10 mouse cellular contexts compared by ENCODE assay signal in the genomic region with DNA sequence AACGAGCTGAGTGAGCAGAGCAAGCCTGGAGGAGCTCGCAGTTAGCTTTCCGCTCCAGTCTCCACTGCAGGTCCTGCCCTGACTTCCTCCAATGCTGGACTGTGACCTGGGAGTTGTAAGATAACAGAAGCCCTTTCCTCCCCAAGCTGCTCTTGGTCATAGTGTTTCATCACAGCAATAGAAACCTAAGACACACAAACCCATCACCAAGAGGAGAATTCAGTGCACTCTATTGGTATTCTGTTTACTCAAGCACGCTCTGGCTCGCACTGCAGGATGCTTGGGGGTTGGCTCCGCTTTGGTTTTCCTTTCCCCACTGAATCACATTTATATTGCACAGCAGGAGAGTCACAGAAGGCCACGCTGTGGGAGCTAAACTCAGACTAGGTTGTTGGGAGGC. TPM values are rescaled to one million over a fixed set of nuclear protein-coding genes. Genes with fewer than 3 reads are reported as not detected.
A peak's percentile ranks its signal among the peaks of the same experiment; 100 is the strongest.
DNase-seq lines count a peak whose midpoint lies in the region; ATAC-seq and TF ChIP-seq lines count a peak whose summit lies in the region.
"Had no signal": no experiment of that assay in that cellular context is flagged by ENCODE, and none has a peak within 500 bp of the region (broad histone marks: within the 10 kb centered on the region; RNA-seq: fewer than 3 reads in every experiment).

No protein-coding gene starts in this region.

- H3K9ac ChIP-seq in hindbrain, embryonic 13.5 days = peak overlapping the region; percentile 19; the same call in 1 of the 2 replicates
- H3K9ac ChIP-seq in hindbrain, embryonic 12.5 days = no peak overlapping the region
- peak overlapping the region; percentile 41; the same call in 1 of the 2 replicates for H3K9ac ChIP-seq in liver, embryonic 14.5 days (replicated peaks)
- H3K9ac ChIP-seq: lung, embryonic 15.5 days; stomach, embryonic 15.5 days had no signal

- DNase-seq in brain, adult 2 months (ENCODE audit: low read depth, low spot score) = peak; percentile 67
- DNase-seq in kidney, adult 11 months = peak; percentile 9
- no peak for DNase-seq in liver, embryonic 14.5 days (ENCODE audit: low read depth in 3 of 3, low spot score in 3 of 3)
- no peak for DNase-seq in frontal cortex, postnatal 10 days (ENCODE audit: low spot score in 2 of 2)
- no peak for DNase-seq in testis, postnatal 14 days (ENCODE audit: low spot score)
- no peak for DNase-seq in gastrocnemius, postnatal 36 days

- no peak for ATAC-seq in hindbrain, embryonic 13.5 days (ENCODE audit: low FRiP score)
- no peak for ATAC-seq in hindbrain, embryonic 12.5 days (ENCODE audit: low FRiP score)
- no peak for ATAC-seq in liver, embryonic 14.5 days (ENCODE audit: insufficient read depth)

- TF ChIP-seq EP300 in liver, embryonic 14.5 days (IDR thresholded peaks at IDR 0.05; ENCODE audit: low read depth) = no peak

- TF ChIP-seq CTCF in liver, embryonic 14.5 days (IDR thresholded peaks at IDR 0.05; ENCODE audit: low read depth) = no peak

- no peak overlapping the region for H3K27ac ChIP-seq in hindbrain, embryonic 13.5 days
- H3K27ac ChIP-seq in hindbrain, embryonic 12.5 days = no peak overlapping the region
- no peak overlapping the region for H3K27ac ChIP-seq in liver, embryonic 14.5 days
- H3K27ac ChIP-seq: lung, embryonic 15.5 days; stomach, embryonic 15.5 days had no signal

- H3K36me3 ChIP-seq in hindbrain, embryonic 13.5 days = no peaks in the 10 kb centered on the region
- no peaks in the 10 kb centered on the region for H3K36me3 ChIP-seq in hindbrain, embryonic 12.5 days
- H3K36me3 ChIP-seq in liver, embryonic 14.5 days (replicated peaks; ENCODE audit: control insufficient read depth, insufficient read depth, low read depth) = no peaks in the 10 kb centered on the region
- H3K36me3 ChIP-seq: lung, embryonic 15.5 days; stomach, embryonic 15.5 days had no signal

- peak overlapping the region; percentile 9; the same call in 1 of the 2 replicates for H3K4me2 ChIP-seq in hindbrain, embryonic 13.5 days
- no peak overlapping the region for H3K4me2 ChIP-seq in hindbrain, embryonic 12.5 days (replicated peaks)
- peak overlapping the region; percentile 46 for H3K4me2 ChIP-seq in liver, embryonic 14.5 days (ENCODE audit: low read depth)
- H3K4me2 ChIP-seq: lung, embryonic 15.5 days; stomach, embryonic 15.5 days had no signal

- 36% methylated on average over 7 of the region's 7 CpGs for WGBS in hindbrain, embryonic 13.5 days
- 27% methylated on average over 7 of the region's 7 CpGs for WGBS in hindbrain, embryonic 12.5 days
- WGBS in liver, embryonic 14.5 days (ENCODE audit: insufficient replicate concordance) = 5% methylated on average over 7 of the region's 7 CpGs

- peaks cover 36% of the 10 kb centered on the region for H3K4me1 ChIP-seq in hindbrain, embryonic 13.5 days (replicated peaks)
- H3K4me1 ChIP-seq in hindbrain, embryonic 12.5 days = peaks cover 13% of the 10 kb centered on the region
- peaks cover 23 to 47% of the 10 kb centered on the region in 2 experiments for H3K4me1 ChIP-seq in liver, embryonic 14.5 days (replicated peaks; ENCODE audit: control insufficient read depth in 2 of 2, insufficient read depth in 2 of 2, low read length in 1 of 2)

- H3K4me3 ChIP-seq in hindbrain, embryonic 13.5 days = no peak overlapping the region
- no peak overlapping the region for H3K4me3 ChIP-seq in hindbrain, embryonic 12.5 days
- 0 out of 4 replicates have a peak overlapping the region, but pooled peaks of 1 of the 2 experiments have one; percentile 2 for H3K4me3 ChIP-seq in liver, embryonic 14.5 days (ENCODE audit: insufficient read depth in 1 of 2, low read depth in 2 of 2, low read length in 2 of 2)
- H3K4me3 ChIP-seq: lung, embryonic 15.5 days; stomach, embryonic 15.5 days had no signal

- no peaks in the 10 kb centered on the region for H3K27me3 ChIP-seq in hindbrain, embryonic 13.5 days
- H3K27me3 ChIP-seq in hindbrain, embryonic 12.5 days = no peaks in the 10 kb centered on the region
- no peaks in the 10 kb centered on the region for H3K27me3 ChIP-seq in liver, embryonic 14.5 days (ENCODE audit: control insufficient read depth, insufficient read depth, low read length)
- H3K27me3 ChIP-seq: lung, embryonic 15.5 days; stomach, embryonic 15.5 days had no signal

- H3K9me3 ChIP-seq in hindbrain, embryonic 13.5 days = no peaks in the 10 kb centered on the region
- no peaks in the 10 kb centered on the region for H3K9me3 ChIP-seq in hindbrain, embryonic 12.5 days (replicated peaks)
- no peaks in the 10 kb centered on the region for H3K9me3 ChIP-seq in liver, embryonic 14.5 days (ENCODE audit: control insufficient read depth, low read length)
- H3K9me3 ChIP-seq: lung, embryonic 15.5 days; stomach, embryonic 15.5 days had no signal

- intact Hi-C loops in gastrocnemius, postnatal 36 days (cut with DNase I) = no loop called here

RNA-seq across cellular contexts. Expression of a gene that starts 3.2 kb away (rescaled TPM):
- 31.6 and 36.7 TPM in 2 replicates for polyA plus RNA-seq in hindbrain, embryonic 13.5 days (2015; fragmentation: Nextera tagmentation; extraction: Ambion mirVana)
- polyA plus RNA-seq in hindbrain, embryonic 12.5 days (2016; fragmentation: Nextera tagmentation; extraction: Ambion mirVana) = 41.7 and 46.3 TPM in 2 replicates
- 7.8 and 12.2 TPM in 2 replicates for polyA plus RNA-seq in liver, embryonic 14.5 days (2012; rRNA removed)
- 45.5 and 47.5 TPM in 2 replicates for polyA plus RNA-seq in liver, embryonic 14.5 days (2014; fragmentation: Nextera tagmentation; extraction: Ambion mirVana)
- 10 to 100 TPM; 34.4 to 46.7 TPM for total RNA-seq in gastrocnemius, postnatal 36 days (2021)

Comparison
In these comparisons a context has a peak if more than half of its experiments do, and no peak if none do; other contexts are left out.
1. DNase-seq: peak in brain, adult 2 months (single experiment) and kidney, adult 11 months (single experiment); none in liver, embryonic 14.5 days (0 of 3), frontal cortex, postnatal 10 days (0 of 2), testis, postnatal 14 days (single experiment) and gastrocnemius, postnatal 36 days (0 of 2).